Mouse (Mus musculus): ENCODE data around the gene Sh3bp2. TPM values are rescaled to one million over a fixed set of nuclear protein-coding genes. Genes with fewer than 3 reads are reported as not detected.

Gene Sh3bp2
- total and polyA plus RNA-seq, 2 experiments from 2014 or later, result 17.6 to 44.1 TPM

GRCm38 (mm10) chr5:34528724-34529123, 3.1 kb downstream of the Sh3bp2 start:
- Histone ChIP-seq H3K9ac (replicated peaks; ENCODE audit: low read length, poor library complexity, severe bottlenecking) (no peak overlapping the region), H3K27ac (ENCODE audit: low read depth, low read length) (no peak overlapping the region), H3K4me1 (ENCODE audit: insufficient read depth, low read length) (no peaks in the 10 kb centered on the region), H3K9me3 (ENCODE audit: low read length) (no peaks in the 10 kb centered on the region), H3K27me3 (ENCODE audit: insufficient read depth, low read length) (no peaks in the 10 kb centered on the region; the same call in 1 of the 2 replicates), H3K4me3 (ENCODE audit: low read depth, low read length) (no peak overlapping the region), H3K36me3 (ENCODE audit: insufficient read depth, low read length) (no peaks in the 10 kb centered on the region), H3K4me2 (ENCODE audit: low read depth, low read length, poor library complexity, severe bottlenecking) (no peak overlapping the region)
- ATAC-seq (ENCODE audit: low FRiP score), result no peak
- no peak for TF ChIP-seq CTCF (IDR thresholded peaks at IDR 0.05)
- DNase-seq (ENCODE audit: low spot score), result no peak
- WGBS, result 79% methylated on average over 5 of the region's 5 CpGs

DNA sequence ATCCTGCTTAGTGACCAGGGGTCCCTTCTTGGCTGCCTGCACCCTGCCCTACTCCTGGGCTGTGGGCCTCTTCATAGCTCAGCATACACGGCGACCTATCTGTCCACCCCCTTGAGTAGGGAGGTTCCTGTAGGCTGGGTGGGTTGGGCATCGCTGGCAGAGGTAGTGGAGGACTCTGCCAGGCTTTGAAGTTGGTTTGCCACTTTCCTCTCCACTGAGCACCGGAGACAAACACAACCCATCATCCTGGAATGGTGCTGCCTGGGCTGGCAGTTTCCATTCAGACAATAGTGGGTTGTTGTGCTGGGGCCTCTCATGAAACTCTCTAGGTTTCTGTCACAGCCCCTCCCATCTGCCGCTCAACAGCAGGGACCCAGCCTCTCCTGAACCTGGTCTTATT, 4.5 kb downstream of the Sh3bp2 start:
- Histone ChIP-seq H3K27ac (ENCODE audit: low read depth, low read length) (no peak overlapping the region), H3K4me1 (ENCODE audit: insufficient read depth, low read length) (no peaks in the 10 kb centered on the region), H3K4me3 (ENCODE audit: low read depth, low read length) (no peak overlapping the region), H3K9me3 (ENCODE audit: low read length) (no peaks in the 10 kb centered on the region), H3K9ac (replicated peaks; ENCODE audit: low read length, poor library complexity, severe bottlenecking) (no peak overlapping the region), H3K27me3 (ENCODE audit: insufficient read depth, low read length) (no peaks in the 10 kb centered on the region; the same call in 1 of the 2 replicates), H3K4me2 (ENCODE audit: low read depth, low read length, poor library complexity, severe bottlenecking) (no peak overlapping the region), H3K36me3 (ENCODE audit: insufficient read depth, low read length) (no peaks in the 10 kb centered on the region)
- WGBS, result 80% methylated on average over 5 of the region's 5 CpGs
- DNase-seq (ENCODE audit: low spot score) (no peak), ATAC-seq (ENCODE audit: low FRiP score) (no peak)
- TF ChIP-seq CTCF (IDR thresholded peaks at IDR 0.05), result no peak

DNA sequence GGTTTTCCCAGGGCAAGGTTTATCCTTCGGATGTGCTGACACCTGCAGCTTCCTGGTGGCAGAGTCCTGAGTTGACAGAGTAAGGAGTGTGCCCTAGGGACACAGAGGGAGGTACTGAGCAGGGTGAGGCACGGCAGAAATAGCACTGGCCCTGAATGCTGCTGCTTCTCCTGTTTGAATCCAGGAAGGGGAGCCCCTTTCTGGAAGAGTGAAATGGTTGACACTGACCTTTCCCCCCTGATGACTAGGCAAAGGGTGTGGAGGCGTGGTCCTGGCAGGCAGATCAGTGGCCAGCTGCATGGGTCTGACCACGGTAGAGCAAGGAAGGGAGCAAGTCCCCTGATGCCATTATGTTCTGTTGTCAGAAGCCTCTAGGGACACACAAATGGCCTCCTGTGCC, 5.0 kb downstream of the Sh3bp2 start:
- Histone ChIP-seq H3K27me3 (ENCODE audit: insufficient read depth, low read length) (no peaks in the 10 kb centered on the region; the same call in 1 of the 2 replicates), H3K36me3 (ENCODE audit: insufficient read depth, low read length) (no peaks in the 10 kb centered on the region), H3K4me1 (ENCODE audit: insufficient read depth, low read length) (no peaks in the 10 kb centered on the region), H3K4me3 (ENCODE audit: low read depth, low read length) (no peak overlapping the region), H3K9me3 (ENCODE audit: low read length) (no peaks in the 10 kb centered on the region), H3K27ac (ENCODE audit: low read depth, low read length) (no peak overlapping the region), H3K9ac (replicated peaks; ENCODE audit: low read length, poor library complexity, severe bottlenecking) (no peak overlapping the region), H3K4me2 (ENCODE audit: low read depth, low read length, poor library complexity, severe bottlenecking) (no peak overlapping the region)
- no peak for DNase-seq (ENCODE audit: low spot score)
- no peak for TF ChIP-seq CTCF (IDR thresholded peaks at IDR 0.05)
- WGBS, result 55% methylated on average over 4 of the region's 4 CpGs
- no peak for ATAC-seq (ENCODE audit: low FRiP score)

- no peaks in the 10 kb centered on the region for H3K36me3 ChIP-seq (ENCODE audit: insufficient read depth, low read length)
- H3K27me3 ChIP-seq (ENCODE audit: insufficient read depth, low read length), result no peaks in the 10 kb centered on the region
- H3K27ac ChIP-seq (ENCODE audit: low read depth, low read length), result no peak overlapping the region
- no peak for TF ChIP-seq CTCF (IDR thresholded peaks at IDR 0.05)
- H3K9ac ChIP-seq (replicated peaks; ENCODE audit: low read length, poor library complexity, severe bottlenecking), result no peak overlapping the region
- no peak overlapping the region for H3K4me2 ChIP-seq (ENCODE audit: low read depth, low read length, poor library complexity, severe bottlenecking)
- H3K4me1 ChIP-seq (ENCODE audit: insufficient read depth, low read length), result no peaks in the 10 kb centered on the region
- ATAC-seq (ENCODE audit: low FRiP score) (no peak), DNase-seq (ENCODE audit: low spot score) (no peak)
- WGBS, result 78% methylated on average over 5 of the region's 5 CpGs
- H3K9me3 ChIP-seq (ENCODE audit: low read length), result no peaks in the 10 kb centered on the region
- no peak overlapping the region for H3K4me3 ChIP-seq (ENCODE audit: low read depth, low read length)
These were observed 7.4 kb downstream of the Sh3bp2 start for GRCm38 (mm10) chr5:34533066-34533465.

GRCm38 (mm10) chr5:34533820-34534219, 8.2 kb downstream of the Sh3bp2 start:
- H3K4me1 ChIP-seq (ENCODE audit: insufficient read depth, low read length), result no peaks in the 10 kb centered on the region
- no peak overlapping the region for H3K4me2 ChIP-seq (ENCODE audit: low read depth, low read length, poor library complexity, severe bottlenecking)
- no peak for ATAC-seq (ENCODE audit: low FRiP score)
- no peak overlapping the region for H3K27ac ChIP-seq (ENCODE audit: low read depth, low read length)
- no peak for TF ChIP-seq CTCF (IDR thresholded peaks at IDR 0.05)
- H3K27me3 ChIP-seq (ENCODE audit: insufficient read depth, low read length), result no peaks in the 10 kb centered on the region
- no peak overlapping the region for H3K9ac ChIP-seq (replicated peaks; ENCODE audit: low read length, poor library complexity, severe bottlenecking)
- H3K36me3 ChIP-seq (ENCODE audit: insufficient read depth, low read length), result no peaks in the 10 kb centered on the region
- DNase-seq (ENCODE audit: low spot score), result no peak
- no peak overlapping the region for H3K4me3 ChIP-seq (ENCODE audit: low read depth, low read length)
- no peaks in the 10 kb centered on the region for H3K9me3 ChIP-seq (ENCODE audit: low read length)
- WGBS, result 72% methylated on average over 3 of the region's 3 CpGs

DNA sequence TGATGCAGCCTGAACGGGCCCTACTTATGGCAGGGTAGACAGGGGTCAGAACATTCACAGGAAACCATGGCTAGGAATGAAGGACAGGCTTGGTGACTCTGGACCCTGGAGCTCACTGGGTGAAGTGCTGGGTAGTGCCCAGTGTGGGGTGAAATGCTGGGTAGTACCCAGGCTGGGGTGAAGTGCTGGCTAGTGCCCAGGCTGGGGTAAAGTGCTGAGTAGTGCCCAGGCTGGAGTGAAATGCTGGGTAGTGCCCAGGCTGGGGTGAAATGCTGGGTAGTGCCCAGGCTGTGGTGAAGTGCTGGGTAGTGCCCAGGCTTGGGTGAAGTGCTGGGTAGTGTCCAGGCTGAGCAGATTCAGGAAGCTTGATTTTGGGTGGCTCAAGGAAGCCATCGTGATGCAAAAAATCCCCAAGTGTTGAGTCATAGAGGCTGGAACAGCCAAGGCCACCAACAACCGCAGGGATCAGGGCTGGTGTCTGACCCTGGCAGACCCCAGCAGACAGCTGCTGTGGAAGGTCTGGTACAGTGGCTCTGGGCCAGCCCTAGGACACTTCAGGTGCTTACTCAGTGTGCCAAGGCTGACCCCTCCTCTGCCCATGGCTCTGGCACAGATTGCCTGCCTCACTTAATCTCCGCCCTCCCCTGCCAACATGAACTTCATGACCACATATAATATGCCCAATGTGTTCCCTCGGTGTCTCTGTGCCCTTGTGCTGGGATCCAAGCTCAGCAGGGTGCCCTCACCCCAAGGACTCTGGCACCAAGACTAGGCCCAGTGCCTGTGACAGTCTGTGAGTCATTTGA, 9.3 kb downstream of the Sh3bp2 start:
- Histone ChIP-seq H3K9ac (replicated peaks; ENCODE audit: low read length, poor library complexity, severe bottlenecking) (no peak overlapping the region), H3K27ac (ENCODE audit: low read depth, low read length) (no peak overlapping the region), H3K4me3 (ENCODE audit: low read depth, low read length) (no peak overlapping the region), H3K4me2 (ENCODE audit: low read depth, low read length, poor library complexity, severe bottlenecking) (no peak overlapping the region), H3K36me3 (ENCODE audit: insufficient read depth, low read length) (no peaks in the 10 kb centered on the region), H3K9me3 (ENCODE audit: low read length) (no peaks in the 10 kb centered on the region), H3K27me3 (ENCODE audit: insufficient read depth, low read length) (no peaks in the 10 kb centered on the region), H3K4me1 (ENCODE audit: insufficient read depth, low read length) (no peaks in the 10 kb centered on the region)
- WGBS, result 78% methylated on average over 5 of the region's 5 CpGs
- DNase-seq (ENCODE audit: low spot score), result no peak
- TF ChIP-seq CTCF (IDR thresholded peaks at IDR 0.05), result no peak
- no peak for ATAC-seq (ENCODE audit: low FRiP score)

Measured in midbrain, postnatal 0 days (tissue).